Mouse (Mus musculus): Measurements from ENCODE around the gene Ppfia1. TPM values are rescaled to one million over a fixed set of nuclear protein-coding genes. Genes with fewer than 3 reads are reported as not detected.

The Ppfia1 gene
- total and polyA plus RNA-seq, 2 experiments from 2014 or later, result 15.6 to 36.2 TPM

DNA sequence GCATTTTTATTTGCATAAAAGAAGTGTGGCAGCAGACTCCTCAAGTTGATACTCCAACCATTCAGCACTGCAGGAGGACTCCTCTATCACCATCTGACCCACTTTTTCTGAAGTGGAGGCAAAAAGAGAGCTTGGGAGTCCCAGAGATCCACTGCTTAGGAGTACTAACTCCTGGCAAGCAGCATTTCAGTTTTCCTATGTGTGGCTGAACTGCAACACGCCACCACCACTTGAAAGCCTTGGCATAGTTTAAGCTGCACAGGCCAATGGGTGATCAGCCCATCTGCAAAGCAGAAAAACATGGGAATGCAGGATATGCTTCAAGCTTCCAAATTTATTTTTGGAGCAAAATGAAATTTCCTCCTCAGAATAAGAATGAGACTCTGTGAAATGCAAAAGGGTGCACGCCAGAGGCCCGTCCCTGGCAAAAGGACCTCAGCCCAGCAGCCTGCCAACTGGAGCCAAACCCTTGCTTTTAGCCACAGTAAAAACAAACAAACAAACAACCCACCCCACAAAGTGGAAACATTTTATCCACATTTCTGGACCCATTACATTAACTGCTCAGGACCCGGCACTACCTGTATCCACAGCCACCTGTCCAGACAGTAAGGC lies 15.4 kb downstream of the Ppfia1 start:
- no peak for TF ChIP-seq CTCF (IDR thresholded peaks at IDR 0.05; ENCODE audit: low read depth)
- no peaks in the 10 kb centered on the region for H3K36me3 ChIP-seq (ENCODE audit: insufficient read depth, low read length)
- no peaks in the 10 kb centered on the region for H3K9me3 ChIP-seq (ENCODE audit: low read length)
- H3K27me3 ChIP-seq (ENCODE audit: insufficient read depth, low read length), result no peaks in the 10 kb centered on the region
- DNase-seq (ENCODE audit: low spot score) (peak; percentile 29), ATAC-seq (0 out of 2 replicates have a peak, but pooled peaks have one; percentile 53)
- no peak overlapping the region for H3K9ac ChIP-seq (replicated peaks; ENCODE audit: low read length)
- H3K4me3 ChIP-seq (ENCODE audit: low read length), result no peak overlapping the region
- WGBS, result 75% methylated on average over 4 of the region's 4 CpGs
- H3K27ac ChIP-seq, result peak overlapping the region; percentile 27; the same call in 1 of the 2 replicates
- H3K4me1 ChIP-seq (ENCODE audit: insufficient read depth, low read length), result peaks cover 3% of the 10 kb centered on the region; the same call in 1 of the 2 replicates
- no peak overlapping the region for H3K4me2 ChIP-seq (ENCODE audit: low read depth, low read length)

DNA sequence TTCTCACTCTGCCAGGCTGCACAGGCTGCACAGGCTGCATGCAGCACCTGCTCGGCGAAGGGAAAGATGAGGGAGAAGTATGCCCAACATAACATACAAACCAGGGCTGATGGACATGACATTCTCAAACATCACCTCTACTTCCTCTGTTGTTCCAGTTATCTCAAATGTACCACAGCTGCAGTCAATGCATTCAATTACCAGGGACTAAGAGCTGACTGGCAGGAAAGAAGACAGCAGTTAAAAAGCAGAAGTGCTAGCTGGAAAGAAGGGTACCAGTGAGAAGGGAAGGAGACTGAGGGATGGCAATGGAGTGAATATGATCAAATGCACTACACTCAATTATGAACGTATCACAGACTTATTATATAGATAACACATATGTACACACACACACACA lies 17.2 kb downstream of the Ppfia1 start:
- Histone ChIP-seq H3K9me3 (ENCODE audit: low read length) (no peaks in the 10 kb centered on the region), H3K36me3 (ENCODE audit: insufficient read depth, low read length) (no peaks in the 10 kb centered on the region), H3K27ac (no peak overlapping the region), H3K4me3 (ENCODE audit: low read length) (no peak overlapping the region), H3K27me3 (ENCODE audit: insufficient read depth, low read length) (no peaks in the 10 kb centered on the region), H3K9ac (replicated peaks; ENCODE audit: low read length) (no peak overlapping the region), H3K4me2 (ENCODE audit: low read depth, low read length) (no peak overlapping the region), H3K4me1 (ENCODE audit: insufficient read depth, low read length) (peaks cover 3% of the 10 kb centered on the region; the same call in 1 of the 2 replicates)
- TF ChIP-seq CTCF (IDR thresholded peaks at IDR 0.05; ENCODE audit: low read depth), result no peak
- DNase-seq (ENCODE audit: low spot score), result no peak
- WGBS, result 92% methylated on average over 3 of the region's 3 CpGs
- no peak for ATAC-seq

DNA sequence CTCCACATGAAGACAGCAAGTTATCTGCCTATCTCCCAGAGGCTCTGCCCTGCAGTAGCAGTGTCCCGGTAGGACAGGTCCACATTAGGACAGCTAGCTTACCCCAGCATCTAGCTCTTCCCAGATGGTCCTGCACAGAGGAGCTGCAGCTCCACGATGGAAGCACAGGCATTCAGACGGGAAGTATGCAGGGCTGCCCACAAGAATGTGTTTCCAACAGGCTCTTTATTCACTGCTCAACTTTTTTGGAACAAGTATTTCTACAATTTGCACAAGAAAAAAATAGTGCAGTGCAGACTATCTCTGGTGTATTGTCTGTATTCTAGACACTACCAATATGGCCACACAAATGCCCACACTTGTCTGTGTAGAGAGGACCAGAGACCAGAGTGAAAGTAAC lies 18.8 kb downstream of the Ppfia1 start:
- Histone ChIP-seq H3K9ac (replicated peaks; ENCODE audit: low read length) (no peak overlapping the region), H3K9me3 (ENCODE audit: low read length) (no peaks in the 10 kb centered on the region), H3K27me3 (ENCODE audit: insufficient read depth, low read length) (no peaks in the 10 kb centered on the region), H3K27ac (no peak overlapping the region), H3K4me2 (ENCODE audit: low read depth, low read length) (no peak overlapping the region), H3K4me3 (ENCODE audit: low read length) (no peak overlapping the region), H3K4me1 (ENCODE audit: insufficient read depth, low read length) (peaks cover 3% of the 10 kb centered on the region; the same call in 1 of the 2 replicates), H3K36me3 (ENCODE audit: insufficient read depth, low read length) (no peaks in the 10 kb centered on the region)
- WGBS, result 79% methylated on average over 3 of the region's 3 CpGs
- DNase-seq (ENCODE audit: low spot score), result no peak
- TF ChIP-seq CTCF (IDR thresholded peaks at IDR 0.05; ENCODE audit: low read depth), result no peak
- ATAC-seq, result no peak

DNA sequence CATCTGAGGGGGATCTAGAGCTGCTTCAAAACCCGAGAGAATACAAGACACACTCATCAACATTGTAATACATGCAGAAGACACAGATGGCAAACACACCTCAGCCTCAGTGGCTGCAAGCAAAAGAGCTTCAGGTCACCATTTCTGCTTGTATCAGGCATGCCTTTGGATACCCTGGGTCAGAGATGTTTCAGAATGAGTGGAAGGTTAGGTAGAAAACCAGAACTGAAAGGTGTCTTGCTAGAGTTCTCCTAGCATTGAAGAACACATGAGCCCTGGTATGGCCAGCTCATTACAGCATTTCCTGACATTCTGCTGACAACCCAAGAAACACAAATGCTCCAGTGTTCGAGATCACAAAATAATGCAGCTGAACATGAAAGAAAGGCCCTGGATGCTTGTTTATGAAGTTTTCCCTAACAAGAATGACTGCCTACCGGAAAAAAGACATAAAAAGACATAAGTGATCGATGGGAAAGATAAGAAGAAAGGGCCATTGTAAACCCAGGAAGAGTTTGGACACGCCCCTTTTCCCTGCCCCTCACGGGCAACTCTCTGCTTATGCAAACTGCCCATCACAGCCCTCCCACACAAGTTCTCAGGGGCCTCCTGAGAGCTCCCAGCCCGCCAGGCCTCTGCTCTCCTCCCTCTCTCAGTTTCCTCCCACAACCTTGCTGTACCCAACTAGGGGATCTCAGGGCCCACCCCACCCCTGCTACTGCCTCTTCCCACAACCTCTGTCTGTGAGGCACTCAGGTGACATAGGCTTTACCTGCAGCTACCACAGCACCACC lies 21.7 kb downstream of the Ppfia1 start:
- H3K9ac ChIP-seq (replicated peaks; ENCODE audit: low read length), result no peak overlapping the region
- no peaks in the 10 kb centered on the region for H3K4me1 ChIP-seq (ENCODE audit: insufficient read depth, low read length)
- H3K36me3 ChIP-seq (ENCODE audit: insufficient read depth, low read length), result no peaks in the 10 kb centered on the region
- no peaks in the 10 kb centered on the region for H3K9me3 ChIP-seq (ENCODE audit: low read length)
- no peak overlapping the region for H3K4me2 ChIP-seq (ENCODE audit: low read depth, low read length)
- 39% methylated on average over 7 of the region's 7 CpGs for WGBS
- no peaks in the 10 kb centered on the region for H3K27me3 ChIP-seq (ENCODE audit: insufficient read depth, low read length)
- no peak overlapping the region for H3K27ac ChIP-seq
- DNase-seq (ENCODE audit: low spot score) (no peak), ATAC-seq (no peak)
- no peak for TF ChIP-seq CTCF (IDR thresholded peaks at IDR 0.05; ENCODE audit: low read depth)
- no peak overlapping the region for H3K4me3 ChIP-seq (ENCODE audit: low read length)

DNA sequence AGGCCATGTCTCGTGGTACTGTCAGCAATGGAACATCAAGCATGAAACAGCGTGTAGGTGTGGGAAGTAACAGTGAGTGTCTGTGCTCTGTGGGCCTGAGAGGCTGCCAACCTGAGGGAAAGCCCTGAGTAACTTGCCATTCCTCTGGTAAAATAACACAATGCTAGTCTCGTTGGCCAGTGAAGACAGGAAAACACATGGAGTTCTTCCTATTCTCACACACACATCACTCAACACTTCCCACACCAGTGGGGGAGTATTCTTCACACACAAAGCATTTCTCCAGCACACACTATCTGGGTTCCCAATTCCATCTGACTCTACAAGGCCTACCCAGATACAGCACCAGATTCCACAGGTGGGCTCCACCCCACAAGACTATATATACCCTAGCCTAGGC lies 23.7 kb downstream of the Ppfia1 start:
- H3K4me2 ChIP-seq (ENCODE audit: low read depth, low read length), result no peak overlapping the region
- no peaks in the 10 kb centered on the region for H3K4me1 ChIP-seq (ENCODE audit: insufficient read depth, low read length)
- 83% methylated on average over 3 of the region's 3 CpGs for WGBS
- no peak overlapping the region for H3K9ac ChIP-seq (replicated peaks; ENCODE audit: low read length)
- H3K27me3 ChIP-seq (ENCODE audit: insufficient read depth, low read length), result no peaks in the 10 kb centered on the region
- TF ChIP-seq CTCF (IDR thresholded peaks at IDR 0.05; ENCODE audit: low read depth), result no peak
- DNase-seq (ENCODE audit: low spot score), result no peak
- H3K36me3 ChIP-seq (ENCODE audit: insufficient read depth, low read length), result no peaks in the 10 kb centered on the region
- H3K9me3 ChIP-seq (ENCODE audit: low read length), result no peaks in the 10 kb centered on the region
- H3K27ac ChIP-seq, result no peak overlapping the region
- no peak for ATAC-seq
- H3K4me3 ChIP-seq (ENCODE audit: low read length), result no peak overlapping the region

DNA sequence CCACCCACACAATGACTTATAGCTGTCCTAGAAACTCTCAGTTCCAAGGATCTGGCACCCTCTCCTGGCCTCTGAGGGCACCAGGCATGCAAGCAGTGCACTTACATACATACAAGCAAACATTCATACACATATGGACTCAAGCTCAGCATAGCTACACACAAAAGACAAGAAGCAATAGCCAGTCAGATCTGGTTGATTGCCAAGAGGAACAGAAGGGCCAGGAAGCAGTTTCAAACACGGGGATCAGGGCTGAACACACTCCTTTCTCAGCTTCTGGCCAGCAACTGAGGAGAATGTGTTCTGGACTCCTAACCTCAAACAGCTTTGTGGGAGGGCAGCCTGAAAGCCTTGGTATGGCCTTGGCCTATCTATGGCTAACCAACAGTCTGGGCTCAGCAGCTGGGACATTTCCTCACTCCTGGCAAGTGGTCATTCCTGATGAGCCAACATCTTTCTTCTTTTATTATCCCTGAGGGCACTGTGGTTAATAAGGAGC lies 25.8 kb downstream of the Ppfia1 start:
- ATAC-seq (no peak), DNase-seq (ENCODE audit: low spot score) (no peak)
- peak; percentile 21; the same call in 1 of the 2 replicates for TF ChIP-seq CTCF (IDR thresholded peaks at IDR 0.05; ENCODE audit: low read depth)
- H3K9ac ChIP-seq (replicated peaks; ENCODE audit: low read length), result no peak overlapping the region
- no peaks in the 10 kb centered on the region for H3K36me3 ChIP-seq (ENCODE audit: insufficient read depth, low read length)
- no peaks in the 10 kb centered on the region for H3K4me1 ChIP-seq (ENCODE audit: insufficient read depth, low read length)
- no peaks in the 10 kb centered on the region for H3K9me3 ChIP-seq (ENCODE audit: low read length)
- H3K27me3 ChIP-seq (ENCODE audit: insufficient read depth, low read length), result no peaks in the 10 kb centered on the region
- no peak overlapping the region for H3K4me3 ChIP-seq (ENCODE audit: low read length)
- no peak overlapping the region for H3K4me2 ChIP-seq (ENCODE audit: low read depth, low read length)
- H3K27ac ChIP-seq, result no peak overlapping the region
- 30% methylated on average over 1 of the region's 1 CpGs for WGBS
